Mouse (Mus musculus) ES-E14 (cell line): ENCODE measurements around the gene Sbk2.

ENCODE experiments used
- CHD2 ChIP-seq: IDR thresholded peaks from 2 replicates; pipeline ENCODE4 v1.6.1; 2014; ENCODE audit warnings: mild to moderate bottlenecking, low read depth, low read length, inconsistent platforms
- HCFC1 ChIP-seq: IDR thresholded peaks from 2 replicates; pipeline ENCODE4 v1.6.1; 2012; ENCODE audit warnings: low read length, inconsistent platforms, borderline replicate concordance; ENCODE audit not compliant: insufficient read depth
- MAFK ChIP-seq: IDR thresholded peaks from 2 replicates; pipeline ENCODE4 v1.6.1; 2014; ENCODE audit warnings: mild to moderate bottlenecking, low read depth, low read length, inconsistent platforms; ENCODE audit not compliant: insufficient read depth
- ZC3H11A ChIP-seq: IDR thresholded peaks from 2 replicates; pipeline ENCODE4 v1.6.1; 2012; ENCODE audit warnings: low read depth, mild to moderate bottlenecking, inconsistent platforms, low read length, borderline replicate concordance
- ZNF384 ChIP-seq: IDR thresholded peaks from 2 replicates; pipeline ENCODE4 v1.6.1; 2012; ENCODE audit warnings: low read depth, low read length, inconsistent platforms

GRCm38 (mm10) chr7:4911561-4911960 is 52.6 kb downstream of the Sbk2 start:
- no peak for TF ChIP-seq CHD2
- TF ChIP-seq ZNF384 = no peak
- no peak for TF ChIP-seq ZC3H11A
- no peak for TF ChIP-seq HCFC1
- TF ChIP-seq MAFK = no peak
